Mouse (Mus musculus): ENCODE data around the gene Grin2b. TPM values are rescaled to one million over a fixed set of nuclear protein-coding genes. Genes with fewer than 3 reads are reported as not detected.

The Grin2b gene
- total and polyA plus RNA-seq, 2 experiments from 2014 or later: 0.11 TPM; not detected in 1

DNA sequence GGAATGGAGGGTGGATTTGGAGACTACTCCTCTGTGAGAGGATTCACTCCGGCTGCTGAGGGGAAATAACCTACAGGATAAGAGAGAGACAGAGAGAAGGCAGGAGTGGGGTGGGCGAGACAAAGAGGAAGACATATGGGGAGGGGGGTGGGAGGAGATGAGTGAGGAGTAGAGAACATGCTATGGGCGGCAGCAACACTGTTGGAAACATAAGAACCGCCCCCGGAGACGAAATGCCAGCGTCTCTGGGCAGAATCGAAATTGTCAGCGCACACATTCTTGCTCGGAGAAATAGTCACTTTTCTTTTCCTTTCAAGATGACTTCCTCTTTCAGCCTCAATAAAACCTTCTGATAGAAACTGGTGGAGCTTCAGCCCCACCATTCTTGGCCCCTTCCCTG lies 274.1 kb downstream of the Grin2b start:
- no peaks in the 10 kb centered on the region for H3K4me1 ChIP-seq (ENCODE audit: control insufficient read depth, insufficient read depth)
- H3K36me3 ChIP-seq (replicated peaks; ENCODE audit: control insufficient read depth, insufficient read depth, low read length): no peaks in the 10 kb centered on the region
- H3K9me3 ChIP-seq (replicated peaks; ENCODE audit: control insufficient read depth, low read length): no peaks in the 10 kb centered on the region
- TF ChIP-seq EP300 (IDR thresholded peaks at IDR 0.05; ENCODE audit: low read depth): no peak
- TF ChIP-seq CTCF (IDR thresholded peaks at IDR 0.05; ENCODE audit: low read depth): no peak
- H3K4me3 ChIP-seq (ENCODE audit: low read depth, low read length): no peak overlapping the region
- no peak overlapping the region for H3K27ac ChIP-seq (ENCODE audit: low read depth)
- H3K9ac ChIP-seq (replicated peaks; ENCODE audit: low read depth, low read length): no peak overlapping the region
- no peak for DNase-seq (ENCODE audit: low spot score)
- no peak for ATAC-seq (ENCODE audit: insufficient read depth, low read depth)
- no peak overlapping the region for H3K4me2 ChIP-seq (ENCODE audit: low read depth, low read length)
- 71% methylated on average over 10 of the region's 10 CpGs for WGBS
- no peaks in the 10 kb centered on the region for H3K27me3 ChIP-seq (ENCODE audit: control insufficient read depth, insufficient read depth, low read length)

DNA sequence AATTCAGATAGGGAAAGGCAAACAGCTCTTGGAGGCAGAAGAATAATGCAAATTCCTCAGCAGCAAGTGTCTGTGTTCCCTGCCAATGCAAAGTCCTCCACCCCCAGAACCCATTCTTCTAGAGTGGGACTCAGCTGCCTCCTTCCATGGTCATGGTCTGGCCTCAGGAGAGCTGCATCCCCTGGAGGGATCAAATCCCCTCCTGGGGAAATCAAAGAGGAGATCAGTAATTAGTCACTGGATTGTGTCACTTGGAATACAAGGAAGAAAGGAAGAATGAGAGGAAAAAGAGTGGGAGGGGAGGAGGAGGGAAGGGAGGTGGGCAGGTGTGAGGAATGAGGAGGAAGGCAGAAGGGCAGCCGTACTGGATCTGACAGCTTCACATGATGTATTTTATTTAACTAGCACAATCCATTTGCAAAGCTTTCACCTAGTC lies 278.5 kb downstream of the Grin2b start:
- no peaks in the 10 kb centered on the region for H3K36me3 ChIP-seq (replicated peaks; ENCODE audit: control insufficient read depth, insufficient read depth, low read length)
- ATAC-seq (ENCODE audit: insufficient read depth, low read depth): no peak
- H3K27me3 ChIP-seq (ENCODE audit: control insufficient read depth, insufficient read depth, low read length): no peaks in the 10 kb centered on the region
- H3K4me3 ChIP-seq (ENCODE audit: low read depth, low read length): no peak overlapping the region
- H3K27ac ChIP-seq (ENCODE audit: low read depth): no peak overlapping the region
- H3K9ac ChIP-seq (replicated peaks; ENCODE audit: low read depth, low read length): no peak overlapping the region
- DNase-seq (ENCODE audit: low spot score): no peak
- no peak overlapping the region for H3K4me2 ChIP-seq (ENCODE audit: low read depth, low read length)
- no peak for TF ChIP-seq EP300 (IDR thresholded peaks at IDR 0.05; ENCODE audit: low read depth)
- no peak for TF ChIP-seq CTCF (IDR thresholded peaks at IDR 0.05; ENCODE audit: low read depth)
- no peaks in the 10 kb centered on the region for H3K9me3 ChIP-seq (replicated peaks; ENCODE audit: control insufficient read depth, low read length)
- 58% methylated on average over 1 of the region's 1 CpGs for WGBS
- H3K4me1 ChIP-seq (ENCODE audit: control insufficient read depth, insufficient read depth): no peaks in the 10 kb centered on the region

DNA sequence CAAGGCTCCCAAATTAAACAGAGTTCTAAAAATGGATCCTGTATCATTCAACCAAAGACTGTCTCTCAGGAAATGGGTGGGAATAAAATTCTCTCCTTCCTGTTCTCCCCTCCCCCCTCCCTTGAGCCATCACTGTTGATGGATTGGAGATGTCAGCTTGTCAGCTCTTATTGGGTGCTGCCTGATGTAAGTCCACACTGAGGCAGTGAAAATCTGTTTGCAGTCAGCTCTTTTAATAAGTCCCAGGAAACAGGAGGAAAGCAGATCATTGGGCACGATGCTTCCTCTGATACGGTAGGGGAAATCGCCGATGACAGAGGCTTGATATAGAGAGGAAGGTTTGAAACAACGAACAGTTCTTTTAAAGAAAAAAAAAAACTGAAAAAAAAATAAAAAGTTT lies 290.7 kb downstream of the Grin2b start:
- no peak for ATAC-seq (ENCODE audit: insufficient read depth, low read depth)
- TF ChIP-seq CTCF (IDR thresholded peaks at IDR 0.05; ENCODE audit: low read depth) (no peak), EP300 (IDR thresholded peaks at IDR 0.05; ENCODE audit: low read depth) (no peak)
- Histone ChIP-seq H3K4me2 (ENCODE audit: low read depth, low read length) (no peak overlapping the region), H3K27ac (ENCODE audit: low read depth) (no peak overlapping the region), H3K9ac (replicated peaks; ENCODE audit: low read depth, low read length) (no peak overlapping the region), H3K4me3 (ENCODE audit: low read depth, low read length) (no peak overlapping the region), H3K9me3 (replicated peaks; ENCODE audit: control insufficient read depth, low read length) (no peaks in the 10 kb centered on the region), H3K4me1 (ENCODE audit: control insufficient read depth, insufficient read depth) (no peaks in the 10 kb centered on the region), H3K36me3 (replicated peaks; ENCODE audit: control insufficient read depth, insufficient read depth, low read length) (no peaks in the 10 kb centered on the region), H3K27me3 (ENCODE audit: control insufficient read depth, insufficient read depth, low read length) (no peaks in the 10 kb centered on the region)
- WGBS: 42% methylated on average over 5 of the region's 5 CpGs
- no peak for DNase-seq (ENCODE audit: low spot score)

DNA sequence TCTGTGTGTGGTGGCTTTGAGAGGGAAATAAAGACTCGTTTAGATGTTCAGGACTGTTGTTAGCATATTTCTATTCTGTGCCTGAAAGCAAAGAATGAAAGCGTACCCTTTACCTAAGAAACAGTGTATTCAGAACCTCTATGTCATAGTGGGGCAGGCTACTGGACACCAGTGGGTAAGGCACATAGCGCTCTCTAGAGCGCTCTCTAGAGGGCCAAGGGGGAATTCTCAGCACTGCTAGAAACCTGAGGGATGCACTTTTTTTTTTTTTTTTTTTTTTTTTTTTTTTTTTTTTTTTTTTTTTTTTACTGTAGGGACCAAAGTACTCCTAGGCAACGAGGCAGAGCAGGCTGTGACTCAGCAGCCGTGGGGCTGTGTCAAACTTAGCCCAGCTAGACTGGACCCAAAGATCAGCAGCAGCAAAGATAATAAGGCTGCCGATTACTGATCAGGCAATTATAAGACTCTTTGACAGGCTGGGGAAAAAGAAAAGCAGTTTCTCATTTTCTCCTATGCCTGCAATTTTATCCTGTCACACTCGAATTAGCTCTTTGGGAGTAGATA lies 297.1 kb downstream of the Grin2b start:
- H3K27me3 ChIP-seq (ENCODE audit: control insufficient read depth, insufficient read depth, low read length): no peaks in the 10 kb centered on the region
- no peaks in the 10 kb centered on the region for H3K36me3 ChIP-seq (replicated peaks; ENCODE audit: control insufficient read depth, insufficient read depth, low read length)
- ATAC-seq (ENCODE audit: insufficient read depth, low read depth) (no peak), DNase-seq (ENCODE audit: low spot score) (no peak)
- H3K4me3 ChIP-seq (ENCODE audit: low read depth, low read length): no peak overlapping the region
- no peak overlapping the region for H3K27ac ChIP-seq (ENCODE audit: low read depth)
- 55% methylated on average over 8 of the region's 8 CpGs for WGBS
- no peak overlapping the region for H3K4me2 ChIP-seq (ENCODE audit: low read depth, low read length)
- no peaks in the 10 kb centered on the region for H3K4me1 ChIP-seq (ENCODE audit: control insufficient read depth, insufficient read depth)
- H3K9me3 ChIP-seq (replicated peaks; ENCODE audit: control insufficient read depth, low read length): no peaks in the 10 kb centered on the region
- no peak overlapping the region for H3K9ac ChIP-seq (replicated peaks; ENCODE audit: low read depth, low read length)
- TF ChIP-seq EP300 (IDR thresholded peaks at IDR 0.05; ENCODE audit: low read depth): no peak
- no peak for TF ChIP-seq CTCF (IDR thresholded peaks at IDR 0.05; ENCODE audit: low read depth)

DNA sequence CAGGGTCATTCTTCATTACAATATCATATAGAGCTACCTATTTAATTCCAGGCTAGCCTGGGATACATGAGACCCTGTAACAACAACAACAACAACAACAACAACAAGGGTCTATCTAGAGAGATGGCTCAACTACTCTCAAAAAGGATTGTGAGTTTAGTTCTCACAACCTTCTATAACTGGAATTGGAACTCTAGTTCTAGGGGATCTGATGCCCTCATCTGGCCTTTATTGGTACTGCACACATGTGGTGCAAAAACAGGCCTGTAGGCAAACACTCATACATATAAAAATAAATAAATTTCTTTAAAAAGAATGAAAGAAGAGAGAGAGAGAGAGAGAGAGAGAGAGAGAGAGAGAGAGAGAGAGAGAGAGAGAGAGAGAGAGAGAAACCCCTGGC lies 298.7 kb downstream of the Grin2b start:
- no peak for DNase-seq (ENCODE audit: low spot score)
- Histone ChIP-seq H3K27me3 (ENCODE audit: control insufficient read depth, insufficient read depth, low read length) (no peaks in the 10 kb centered on the region), H3K9me3 (replicated peaks; ENCODE audit: control insufficient read depth, low read length) (no peaks in the 10 kb centered on the region), H3K27ac (ENCODE audit: low read depth) (no peak overlapping the region), H3K36me3 (replicated peaks; ENCODE audit: control insufficient read depth, insufficient read depth, low read length) (no peaks in the 10 kb centered on the region), H3K4me2 (ENCODE audit: low read depth, low read length) (no peak overlapping the region), H3K4me1 (ENCODE audit: control insufficient read depth, insufficient read depth) (no peaks in the 10 kb centered on the region), H3K9ac (replicated peaks; ENCODE audit: low read depth, low read length) (no peak overlapping the region), H3K4me3 (ENCODE audit: low read depth, low read length) (no peak overlapping the region)
- TF ChIP-seq CTCF (IDR thresholded peaks at IDR 0.05; ENCODE audit: low read depth) (no peak), EP300 (IDR thresholded peaks at IDR 0.05; ENCODE audit: low read depth) (no peak)
- no peak for ATAC-seq (ENCODE audit: insufficient read depth, low read depth)

DNA sequence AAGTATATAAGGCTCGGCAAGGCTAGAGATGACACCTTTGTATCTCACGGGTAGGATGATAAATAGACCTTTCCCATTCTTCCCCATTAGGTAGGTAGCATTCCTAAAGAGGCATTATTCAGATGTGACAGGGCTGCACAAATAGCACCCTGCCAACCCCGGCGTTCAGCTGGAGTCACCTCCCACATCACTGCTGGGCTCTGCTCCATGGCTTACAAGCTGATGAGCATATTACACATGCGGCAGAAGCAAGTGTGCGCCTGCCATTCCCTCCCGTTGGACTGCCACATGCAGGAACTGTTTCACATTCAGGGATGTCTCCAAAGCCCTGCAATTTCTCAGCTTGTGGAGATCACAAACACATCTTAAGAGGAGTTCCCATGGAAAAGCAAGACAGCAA lies 307.5 kb downstream of the Grin2b start:
- DNase-seq (ENCODE audit: low spot score) (no peak), ATAC-seq (ENCODE audit: insufficient read depth, low read depth) (no peak)
- Histone ChIP-seq H3K27me3 (ENCODE audit: control insufficient read depth, insufficient read depth, low read length) (no peaks in the 10 kb centered on the region), H3K9ac (replicated peaks; ENCODE audit: low read depth, low read length) (no peak overlapping the region), H3K27ac (ENCODE audit: low read depth) (no peak overlapping the region), H3K4me2 (ENCODE audit: low read depth, low read length) (no peak overlapping the region), H3K4me1 (ENCODE audit: control insufficient read depth, insufficient read depth) (no peaks in the 10 kb centered on the region), H3K9me3 (replicated peaks; ENCODE audit: control insufficient read depth, low read length) (no peaks in the 10 kb centered on the region), H3K4me3 (ENCODE audit: low read depth, low read length) (no peak overlapping the region), H3K36me3 (replicated peaks; ENCODE audit: control insufficient read depth, insufficient read depth, low read length) (no peaks in the 10 kb centered on the region)
- WGBS: 73% methylated on average over 7 of the region's 7 CpGs
- no peak for TF ChIP-seq EP300 (IDR thresholded peaks at IDR 0.05; ENCODE audit: low read depth)
- no peak for TF ChIP-seq CTCF (IDR thresholded peaks at IDR 0.05; ENCODE audit: low read depth)
